Mouse (Mus musculus) midbrain, embryonic 16.5 days (tissue): ENCODE data around the gene Topors. TPM values are rescaled to one million over a fixed set of nuclear protein-coding genes. Genes with fewer than 3 reads are reported as not detected.

Source experiments
- ATAC-seq: fragments of 200-750 bp; cut with Nextera tagmentation; 2 replicates; pipeline ENCODE4 v1.8.0; 2017; ENCODE audit warnings: moderate TSS enrichment
- H3K27ac ChIP-seq: fragments of 300-500 bp; sonication (generic); 2 replicates; pipeline ENCODE4 v1.5.1; 2014; ENCODE audit warnings: mild to moderate bottlenecking, low read length, mixed read lengths
- H3K27me3 ChIP-seq: fragments of 300-500 bp; sonication (generic); 2 replicates; pipeline ENCODE4 v1.6.1; 2014; ENCODE audit warnings: low read depth, low read length, mixed read lengths; ENCODE audit not compliant: control insufficient read depth, insufficient read depth
- H3K36me3 ChIP-seq: fragments of 300-500 bp; sonication (generic); 2 replicates; pipeline ENCODE4 v1.6.1; 2014; ENCODE audit warnings: mild to moderate bottlenecking, low read length, moderate library complexity, mixed read lengths; ENCODE audit not compliant: control insufficient read depth, insufficient read depth
- H3K4me1 ChIP-seq: fragments of 300-500 bp; sonication (generic); 2 replicates; pipeline ENCODE4 v1.6.1; 2014; ENCODE audit warnings: mild to moderate bottlenecking, low read length, mixed read lengths; ENCODE audit not compliant: control insufficient read depth, insufficient read depth
- H3K4me2 ChIP-seq: fragments of 300-500 bp; sonication (generic); 2 replicates; pipeline ENCODE4 v1.6.1; 2014; ENCODE audit warnings: mild to moderate bottlenecking, low read length, mixed read lengths
- H3K4me3 ChIP-seq: fragments of 300-500 bp; sonication (generic); 2 replicates; pipeline ENCODE4 v1.5.1; 2014; ENCODE audit warnings: low read depth, mild to moderate bottlenecking, low read length, moderate library complexity, mixed read lengths
- H3K9ac ChIP-seq: fragments of 300-500 bp; sonication (generic); 2 replicates; pipeline ENCODE4 v1.6.1; 2014; ENCODE audit warnings: low read depth, low read length, mixed read lengths
- H3K9me3 ChIP-seq: fragments of 300-500 bp; sonication (generic); replicated peaks from 2 replicates; pipeline ENCODE4 v1.6.1; 2014; ENCODE audit warnings: mild to moderate bottlenecking, low read length, mixed read lengths; ENCODE audit not compliant: control insufficient read depth, poor library complexity, severe bottlenecking
- WGBS: fragments of 180-500 bp; shearing (Covaris S2); extraction: QIAGEN DNeasy Blood & Tissue Kit; methylation state at CpG from one replicate; pipeline ENCODE4 v1.1.7; 2014; 5-methylcytosine and 5-hydroxymethylcytosine counted together
- polyA plus RNA-seq: library from polyadenylated mRNA; unstranded; fragments of >200 nt; fragmentation: Nextera tagmentation; extraction: Ambion mirVana; gene quantifications from 2 replicates; pipeline ENCODE4 v1.2.1, GENCODE M21; 2015

The Topors gene
- polyA plus RNA-seq, 1 experiment from 2014 or later, result 28.6 TPM

GRCm38 (mm10) chr4:40239409-40240271 is 30.0 kb downstream of the Topors start, which contains the start of gene Ddx58:
Gene Ddx58, minus strand, starts transcription at chr4:40239828.
- Histone ChIP-seq H3K27ac (no peak within 1 kb of the TSS), H3K4me2 (peak within 1 kb of the TSS; percentile 78), H3K36me3 (no peaks in the 10 kb centered on the region), H3K4me3 (peak within 1 kb of the TSS; percentile 42), H3K4me1 (peaks cover 14% of the 10 kb centered on the region), H3K9ac (peak within 1 kb of the TSS; percentile 54; the same call in 1 of the 2 replicates), H3K9me3 (no peaks in the 10 kb centered on the region), H3K27me3 (no peaks in the 10 kb centered on the region)
- 2% methylated on average over 31 of the region's 35 CpGs for WGBS
- ATAC-seq, result peak; percentile 66

- peak; percentile 66; the same call in 1 of the 2 replicates for ATAC-seq
- H3K27ac ChIP-seq, result no peak overlapping the region
These were observed 30.9 kb downstream of the Topors start for GRCm38 (mm10) chr4:40238483-40239408.

GRCm38 (mm10) chr4:40236829-40237228 is 32.8 kb downstream of the Topors start:
- Histone ChIP-seq H3K9ac (no peak overlapping the region), H3K4me3 (no peak overlapping the region), H3K9me3 (no peaks in the 10 kb centered on the region), H3K27me3 (no peaks in the 10 kb centered on the region), H3K4me2 (no peak overlapping the region), H3K4me1 (peaks cover 14% of the 10 kb centered on the region), H3K36me3 (no peaks in the 10 kb centered on the region), H3K27ac (no peak overlapping the region)
- ATAC-seq, result no peak
- WGBS, result 92% methylated on average over 4 of the region's 4 CpGs

More at GRCm38 (mm10) chr4:40238483-40239408, 30.9 kb downstream of the Topors start:
- Histone ChIP-seq H3K9ac (0 out of 2 replicates have a peak overlapping the region, but pooled peaks have one; percentile 54), H3K9me3 (no peaks in the 10 kb centered on the region), H3K27me3 (no peaks in the 10 kb centered on the region), H3K4me1 (peaks cover 14% of the 10 kb centered on the region), H3K4me3 (peak overlapping the region; percentile 42), H3K4me2 (peak overlapping the region; percentile 78), H3K36me3 (no peaks in the 10 kb centered on the region)
- 1% methylated on average over 17 of the region's 17 CpGs for WGBS

GRCm38 (mm10) chr4:40234256-40234655 is 35.4 kb downstream of the Topors start:
- no peak overlapping the region for H3K4me2 ChIP-seq
- H3K9me3 ChIP-seq, result no peaks in the 10 kb centered on the region
- WGBS, result 76% methylated on average over 6 of the region's 6 CpGs
- H3K27me3 ChIP-seq, result no peaks in the 10 kb centered on the region
- no peak overlapping the region for H3K9ac ChIP-seq
- no peak overlapping the region for H3K27ac ChIP-seq
- no peaks in the 10 kb centered on the region for H3K36me3 ChIP-seq
- H3K4me3 ChIP-seq, result no peak overlapping the region
- no peak for ATAC-seq
- peaks cover 9% of the 10 kb centered on the region for H3K4me1 ChIP-seq

GRCm38 (mm10) chr4:40233062-40233664 is 36.5 kb downstream of the Topors start:
- WGBS, result 97% methylated on average over 7 of the region's 7 CpGs
- Histone ChIP-seq H3K27me3 (no peaks in the 10 kb centered on the region), H3K36me3 (no peaks in the 10 kb centered on the region), H3K4me3 (no peak overlapping the region), H3K4me2 (no peak overlapping the region), H3K4me1 (no peaks in the 10 kb centered on the region), H3K27ac (no peak overlapping the region), H3K9me3 (no peaks in the 10 kb centered on the region), H3K9ac (no peak overlapping the region)
- no peak for ATAC-seq

GRCm38 (mm10) chr4:40229723-40230122 is 39.9 kb downstream of the Topors start:
- Histone ChIP-seq H3K27me3 (no peaks in the 10 kb centered on the region), H3K36me3 (no peaks in the 10 kb centered on the region), H3K4me3 (no peak overlapping the region), H3K27ac (no peak overlapping the region), H3K4me1 (no peaks in the 10 kb centered on the region), H3K4me2 (no peak overlapping the region), H3K9ac (no peak overlapping the region), H3K9me3 (no peaks in the 10 kb centered on the region)
- no peak for ATAC-seq
- 95% methylated on average over 6 of the region's 6 CpGs for WGBS

- Histone ChIP-seq H3K4me2 (no peak overlapping the region), H3K27me3 (no peaks in the 10 kb centered on the region), H3K36me3 (no peaks in the 10 kb centered on the region), H3K9ac (no peak overlapping the region), H3K9me3 (no peaks in the 10 kb centered on the region), H3K4me3 (no peak overlapping the region), H3K27ac (no peak overlapping the region), H3K4me1 (no peaks in the 10 kb centered on the region)
- WGBS, result 92% methylated on average over 7 of the region's 7 CpGs
- no peak for ATAC-seq
These were observed 41.8 kb downstream of the Topors start for GRCm38 (mm10) chr4:40227886-40228285.

- no peak overlapping the region for H3K4me2 ChIP-seq
- no peak overlapping the region for H3K4me3 ChIP-seq
- WGBS, result 94% methylated on average over 11 of the region's 11 CpGs
- no peaks in the 10 kb centered on the region for H3K9me3 ChIP-seq
- H3K27ac ChIP-seq, result no peak overlapping the region
- no peak overlapping the region for H3K9ac ChIP-seq
- ATAC-seq, result no peak
- H3K4me1 ChIP-seq, result no peaks in the 10 kb centered on the region
- no peaks in the 10 kb centered on the region for H3K36me3 ChIP-seq
- H3K27me3 ChIP-seq, result no peaks in the 10 kb centered on the region
These were observed 42.5 kb downstream of the Topors start for GRCm38 (mm10) chr4:40227131-40227530.
